Mouse (Mus musculus) olfactory bulb, adult 2 months (tissue): ENCODE measurements around the gene Ror2.

ENCODE experiments used
- CTCF ChIP-seq: fragments of 200-500 bp; IDR thresholded peaks from 2 replicates; pipeline ENCODE4 v1.5.1; 2012; ENCODE audit warnings: low read depth, mild to moderate bottlenecking, low read length, moderate library complexity; ENCODE audit not compliant: insufficient read depth
- POLR2A ChIP-seq: fragments of 200-500 bp; IDR thresholded peaks from 2 replicates; pipeline ENCODE4 v1.6.1; 2012; ENCODE audit warnings: mild to moderate bottlenecking, low read depth, low read length, moderate library complexity; ENCODE audit not compliant: insufficient read depth

DNA sequence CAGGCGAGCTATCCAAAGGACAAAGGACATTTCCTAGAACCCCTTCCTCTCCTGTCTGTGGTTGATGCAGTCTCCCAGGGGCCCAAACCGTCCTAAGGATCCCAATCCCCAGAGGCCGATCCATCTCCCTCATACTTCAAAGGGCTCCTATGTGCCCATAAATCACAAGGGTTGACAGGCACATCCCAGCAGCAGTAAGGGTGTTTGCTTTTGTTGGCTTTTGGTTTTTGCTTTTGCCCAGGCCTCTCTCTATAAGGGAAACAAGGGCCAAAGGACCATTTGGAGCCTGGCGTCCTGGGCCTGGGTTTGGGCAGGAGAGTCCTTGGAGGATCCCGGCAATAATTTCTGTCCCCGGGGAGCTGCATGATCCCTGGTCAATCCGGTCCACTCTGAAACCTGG, 9.5 kb downstream of the Ror2 start:
- TF ChIP-seq POLR2A (no peak), CTCF (no peak)
